Mouse (Mus musculus) heart, adult 11 months (tissue): Measurements from ENCODE around the gene Arap1.
A peak's percentile ranks its signal among the peaks of the same experiment; 100 is the strongest.

Experiments
- DNase-seq: peaks from one replicate; pipeline ENCODE4 v3.0.0; 2022

The Arap1 gene

DNA sequence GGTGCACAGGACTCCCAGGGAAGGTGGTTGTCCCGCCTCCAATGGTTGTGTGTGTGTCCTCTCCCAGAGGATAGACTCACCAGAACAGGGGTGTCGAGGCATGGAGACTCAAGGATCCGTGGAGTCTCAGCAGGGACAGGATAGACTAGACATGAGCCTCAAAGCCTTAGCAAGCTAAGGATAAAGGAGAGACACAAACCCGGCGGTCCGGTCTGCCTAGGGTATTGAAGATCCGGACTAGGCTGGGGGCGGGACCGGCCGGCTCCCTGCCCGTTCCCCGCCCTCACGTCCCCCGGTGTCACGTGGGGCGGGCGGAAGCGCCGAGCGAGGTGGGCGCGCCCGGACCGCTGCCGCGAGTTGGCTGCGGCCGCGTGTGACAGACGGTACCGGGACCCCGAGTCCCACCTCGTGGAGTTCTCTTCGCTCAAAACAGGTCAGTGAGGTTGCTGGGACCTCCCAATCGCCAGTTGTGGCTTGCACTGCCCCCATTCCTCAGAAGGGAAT is at the start of gene Arap1:
Gene Arap1 (plus strand): TSS at position 301 of the 504 bp plus-strand sequence.
- peak; percentile 97 for DNase-seq

GRCm38 (mm10) chr7:101298375-101298774 is 49.5 kb upstream of the Arap1 start:
- peak; percentile 70 for DNase-seq

DNA sequence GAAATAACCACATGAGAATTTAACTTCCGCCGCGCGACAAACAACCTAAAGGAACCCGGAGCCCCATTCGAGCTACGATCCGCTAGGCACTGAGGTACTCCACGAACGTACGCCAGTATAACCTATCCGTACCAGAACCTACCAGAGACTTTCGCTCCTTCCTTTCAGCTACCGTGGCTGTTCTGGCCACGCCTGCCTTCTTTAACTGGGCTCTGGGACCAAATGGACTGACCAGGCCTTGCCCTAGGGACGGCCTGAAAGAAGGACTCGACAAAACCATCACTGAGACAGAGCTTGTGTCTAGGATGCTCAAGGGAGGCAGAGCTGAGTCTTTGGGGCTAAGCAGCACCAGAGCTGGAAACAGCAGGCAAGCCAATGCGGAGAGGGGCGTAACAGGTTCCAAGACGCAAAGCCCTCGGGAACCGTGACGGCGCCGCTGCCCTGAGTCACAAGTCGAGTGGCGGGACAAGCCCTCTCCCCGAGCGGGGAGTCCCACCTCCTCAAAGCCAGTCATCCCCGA is 46.4 kb upstream of the Arap1 start:
- DNase-seq: no peak

DNA sequence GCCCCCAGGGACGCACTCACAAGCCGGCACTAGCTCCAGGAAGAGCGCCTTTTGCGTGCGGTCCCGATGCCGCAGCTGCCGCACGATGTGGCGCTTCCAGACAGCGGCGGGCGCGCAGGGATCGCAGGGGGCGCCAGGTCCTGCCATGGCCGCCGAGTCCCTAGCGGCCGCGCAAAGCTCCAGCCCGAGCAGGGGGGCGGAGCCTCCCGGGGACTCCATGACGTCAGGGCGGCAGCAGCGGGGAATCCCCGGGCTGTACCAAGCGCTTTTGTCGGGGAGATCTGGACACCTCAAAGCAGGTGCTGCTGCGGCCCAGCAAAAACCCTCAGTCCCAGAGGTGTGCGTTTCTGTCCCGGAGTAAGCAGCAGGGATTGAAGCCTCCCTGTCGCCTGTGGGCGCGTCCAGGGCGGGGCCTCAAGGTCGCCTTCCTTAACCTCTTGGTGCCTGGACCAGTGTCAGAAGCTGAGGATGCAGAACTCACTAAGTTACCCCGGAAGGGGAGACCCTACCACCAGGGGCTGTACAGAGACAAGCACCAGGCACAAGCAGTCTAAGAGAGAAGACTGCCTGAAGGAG is 45.9 kb upstream of the Arap1 start, which contains the start of gene Atg16l2:
Gene Atg16l2 (minus strand): TSS at position 371 of the 576 bp plus-strand sequence.
- DNase-seq: peak; percentile 99

DNA sequence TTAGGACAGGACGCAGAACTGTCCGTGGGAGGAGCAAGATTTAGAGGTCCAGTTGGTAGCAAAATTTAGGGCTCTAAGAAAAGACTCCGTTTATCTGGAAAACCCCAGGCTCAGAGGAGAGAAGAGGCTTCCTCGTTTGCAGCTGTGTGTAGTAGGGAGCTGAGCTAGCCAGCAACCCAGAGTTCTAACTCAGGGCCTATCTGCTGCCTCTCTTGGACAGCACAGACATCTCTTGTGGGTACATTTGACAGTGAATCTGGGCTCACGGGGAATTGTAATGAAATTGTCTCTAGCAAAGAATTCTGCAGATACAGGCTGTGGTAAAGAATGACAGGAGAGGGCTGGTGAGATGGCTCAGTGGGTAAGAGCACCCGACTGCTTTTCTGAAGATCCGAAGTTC is 45.2 kb upstream of the Arap1 start:
- DNase-seq: no peak

DNA sequence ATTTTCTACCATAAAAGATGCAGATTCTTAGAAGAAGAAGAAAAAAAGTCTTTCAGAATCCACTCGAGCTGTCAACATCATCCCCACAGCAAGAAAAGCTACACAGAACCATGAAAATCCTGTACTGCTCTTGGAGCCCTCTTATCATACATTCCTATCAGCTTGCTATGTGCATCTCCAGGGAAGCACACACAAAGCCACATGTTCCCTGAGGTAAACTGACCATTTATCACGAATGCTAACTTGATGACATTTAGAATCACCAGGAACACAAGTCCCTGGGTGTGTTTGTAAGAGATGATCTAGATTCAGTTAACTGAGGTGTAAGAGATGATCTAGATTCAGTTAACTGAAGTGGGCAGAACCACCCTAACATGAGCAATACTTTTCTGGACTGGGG is 41.0 kb upstream of the Arap1 start:
- no peak for DNase-seq

- DNase-seq: no peak
These were observed 37.9 kb upstream of the Arap1 start for GRCm38 (mm10) chr7:101309985-101310326.

DNA sequence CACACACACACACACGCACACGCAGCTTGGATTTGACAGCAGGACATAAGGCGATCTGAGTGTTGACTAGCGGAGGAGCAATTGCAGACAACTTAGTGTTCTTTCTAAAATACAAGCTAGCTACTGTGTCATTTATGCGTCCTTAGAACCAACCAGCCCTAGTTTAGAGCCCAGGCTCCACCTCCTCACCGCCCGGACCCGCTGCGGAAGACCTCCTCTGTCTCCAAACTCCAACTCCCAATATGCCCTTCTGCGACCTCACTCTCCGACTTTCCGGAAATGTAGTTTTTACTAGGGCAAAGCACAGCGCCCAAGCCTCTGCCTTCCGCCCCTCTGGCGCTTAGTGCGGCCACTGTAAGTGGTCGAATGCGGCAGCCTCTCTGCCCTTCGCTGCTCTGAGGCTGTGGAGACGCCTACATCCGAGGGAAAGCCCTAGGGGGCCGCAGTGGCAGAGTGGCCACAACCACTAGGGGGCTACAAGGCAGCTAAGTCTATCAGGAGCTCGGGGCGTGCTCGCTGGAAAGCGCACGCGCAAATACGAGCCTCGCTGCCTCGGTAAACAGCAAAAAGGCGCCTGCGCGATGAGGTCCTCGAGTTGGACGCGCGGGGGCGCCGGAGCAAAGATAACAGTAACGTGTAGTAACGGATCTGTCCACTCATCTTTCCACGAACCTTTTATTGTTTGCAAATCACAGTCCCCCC is 37.4 kb upstream of the Arap1 start:
- DNase-seq: peak; percentile 100

DNA sequence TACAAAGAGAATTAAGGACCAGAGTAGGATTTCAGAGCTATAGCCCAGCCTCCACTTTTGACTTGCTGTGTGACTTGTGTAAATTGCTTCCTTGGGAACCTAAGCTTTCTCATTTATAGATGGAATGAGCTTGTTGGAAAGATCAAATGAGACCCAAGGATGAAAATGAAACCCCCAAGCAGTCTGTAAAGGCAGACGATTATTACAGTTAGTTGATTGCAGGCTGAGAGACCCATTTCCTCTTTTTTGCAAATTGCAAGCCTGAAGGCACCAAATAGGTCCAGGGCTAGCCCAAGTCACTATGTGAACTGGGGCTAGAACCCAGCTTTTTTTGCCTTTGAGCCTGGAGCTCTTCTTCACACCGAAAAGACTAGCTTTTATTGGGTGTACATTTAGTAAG is 36.8 kb upstream of the Arap1 start:
- no peak for DNase-seq

DNA sequence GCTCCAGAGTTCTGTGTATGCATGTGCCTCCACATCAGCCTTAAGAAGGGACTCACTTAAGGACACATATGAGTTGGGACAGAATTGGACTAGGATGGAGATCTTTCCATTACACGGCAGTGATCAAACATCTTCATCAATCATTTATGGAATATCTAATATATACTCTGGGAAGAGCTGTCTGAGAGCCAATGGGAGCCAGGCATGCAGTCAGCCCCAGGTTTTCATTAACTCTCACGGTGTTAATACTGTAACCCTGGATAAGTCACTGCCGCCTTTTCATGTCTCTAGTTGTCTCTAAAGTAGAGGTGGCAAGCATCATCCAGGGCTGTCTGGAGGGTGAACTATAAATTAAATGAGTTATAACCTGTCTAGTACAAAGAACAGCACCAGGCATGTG is 34.8 kb upstream of the Arap1 start:
- no peak for DNase-seq

- DNase-seq: no peak
These were observed 33.5 kb upstream of the Arap1 start for GRCm38 (mm10) chr7:101314396-101314795.

DNA sequence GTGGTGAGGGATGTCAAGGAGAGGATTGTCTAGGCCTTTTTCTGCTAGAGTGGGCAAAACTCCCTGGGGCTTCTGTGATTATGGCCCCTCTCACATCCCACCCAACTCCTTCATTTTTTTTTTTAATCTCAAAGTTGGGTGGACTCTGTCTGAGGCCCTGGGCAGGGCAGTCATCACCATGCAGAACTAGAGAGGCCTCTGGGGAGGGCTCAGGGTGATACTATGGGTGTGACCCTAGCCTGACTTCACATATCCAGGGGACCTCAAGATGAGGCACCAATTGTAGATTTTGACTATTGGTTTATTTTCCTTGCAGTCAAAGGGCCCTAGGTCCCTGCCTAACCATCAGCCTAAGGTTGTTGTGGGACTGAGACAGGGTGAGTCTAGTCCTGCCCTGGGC is 32.2 kb upstream of the Arap1 start:
- no peak for DNase-seq

GRCm38 (mm10) chr7:101316591-101317001 is 31.3 kb upstream of the Arap1 start:
- DNase-seq: no peak

GRCm38 (mm10) chr7:101317014-101317413 is 30.9 kb upstream of the Arap1 start, which contains the start of gene Stard10:
Gene Stard10, plus strand, starts transcription at chr7:101317086.
- DNase-seq: no peak

GRCm38 (mm10) chr7:101318848-101319247 is 29.0 kb upstream of the Arap1 start:
- DNase-seq: no peak

DNA sequence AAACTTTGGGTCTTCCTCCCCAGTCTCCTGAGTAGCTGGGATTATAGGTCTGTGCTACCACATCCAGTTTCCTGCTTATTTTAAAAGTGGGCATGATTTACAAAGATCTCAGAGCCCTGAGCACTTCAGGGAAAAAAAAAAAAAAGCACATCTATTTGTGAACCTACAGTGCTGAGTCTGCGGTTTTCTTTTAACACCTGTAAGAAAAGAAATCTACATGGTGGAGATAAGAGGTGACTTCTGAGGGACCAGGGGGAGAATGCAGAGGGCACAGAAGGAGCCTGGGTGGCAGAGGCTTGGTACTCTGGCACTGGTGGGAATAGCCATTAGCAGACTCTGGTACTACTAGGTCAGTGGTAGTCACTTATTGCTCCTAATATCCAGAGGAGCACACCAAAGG is 28.1 kb upstream of the Arap1 start:
- DNase-seq: no peak

DNA sequence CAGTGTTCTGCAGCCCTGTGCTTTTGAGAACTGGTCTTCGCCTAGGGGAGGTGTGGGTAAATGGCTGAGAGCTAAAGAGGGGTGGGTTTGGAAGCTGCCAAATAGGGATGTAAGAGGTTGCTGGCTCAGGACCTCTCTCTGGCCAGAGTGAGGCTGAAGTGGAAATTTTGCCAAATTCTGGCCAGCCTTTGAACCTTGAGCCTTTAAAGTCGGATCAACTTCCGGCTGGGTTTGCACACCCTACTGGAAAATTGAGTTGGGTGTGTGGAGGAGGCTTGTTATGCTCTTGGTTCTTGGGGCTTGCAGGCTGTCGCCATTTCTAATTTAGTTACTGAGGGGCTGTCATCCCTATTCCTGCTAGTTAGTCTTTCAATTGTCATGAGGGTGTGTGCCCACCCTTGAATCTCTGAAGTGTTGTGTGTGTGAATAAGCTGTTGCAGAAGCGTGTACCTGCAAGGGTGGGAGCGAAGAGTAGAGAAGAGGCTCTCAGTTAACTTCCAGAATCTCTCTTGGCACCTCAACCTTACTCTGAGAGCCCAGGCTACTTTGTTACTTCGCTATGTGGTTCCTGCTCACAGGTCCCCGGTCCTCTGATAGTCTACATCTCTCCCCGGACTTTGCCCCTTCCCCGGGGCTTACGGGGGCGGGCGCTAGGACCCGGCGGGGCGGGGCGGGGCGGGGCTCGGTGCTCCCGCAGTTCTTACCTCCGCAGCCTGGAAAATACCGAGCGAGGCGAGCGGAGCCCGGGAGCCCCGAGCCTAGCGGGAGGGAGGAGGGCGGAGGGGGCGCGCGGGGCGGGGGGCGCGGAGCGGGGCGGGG is 27.3 kb upstream of the Arap1 start:
- DNase-seq: peak; percentile 93

GRCm38 (mm10) chr7:101321218-101321827 is 26.5 kb upstream of the Arap1 start:
- peak; percentile 94 for DNase-seq

- no peak for DNase-seq
These were observed 24.7 kb upstream of the Arap1 start for GRCm38 (mm10) chr7:101323141-101323594.

- peak; percentile 92 for DNase-seq
These were observed 23.5 kb upstream of the Arap1 start for GRCm38 (mm10) chr7:101324142-101324962.

- DNase-seq: no peak
These were observed 21.9 kb upstream of the Arap1 start for GRCm38 (mm10) chr7:101326006-101326405.

GRCm38 (mm10) chr7:101327263-101327662 is 20.6 kb upstream of the Arap1 start:
- no peak for DNase-seq
